Mouse (Mus musculus) megakaryocyte, embryonic 14.5 days (primary cell): ENCODE data around the gene BC030500.

Source experiments
- FLI1 ChIP-seq: IDR thresholded peaks from 2 replicates; pipeline ENCODE4 v1.6.1; 2012; ENCODE audit warnings: low read length, inconsistent platforms, mixed read lengths
- GATA1 ChIP-seq: IDR thresholded peaks from 3 replicates; pipeline ENCODE4 v1.6.1; 2012; ENCODE audit warnings: mixed read lengths, low read length, inconsistent platforms, borderline replicate concordance

GRCm38 (mm10) chr8:58890591-58890990, 21.0 kb upstream of the BC030500 start:
- TF ChIP-seq GATA1 = no peak
- no peak for TF ChIP-seq FLI1
